Mouse (Mus musculus): Measurements from ENCODE around the gene Ppp4r3b.

Gene Ppp4r3b

GRCm38 (mm10) chr11:29172563-29173124 lies at the start of gene Ppp4r3b:
Gene Ppp4r3b (plus strand): TSS chr11:29172890.
- in situ Hi-C loops (cut with MseI, MboI), result no loop called here

GRCm38 (mm10) chr11:29129862-29130384 lies 42.8 kb upstream of the Ppp4r3b start:
- in situ Hi-C loops (cut with MseI, MboI), result no loop called here

GRCm38 (mm10) chr11:29130385-29131355 lies 42.0 kb upstream of the Ppp4r3b start, which contains the start of gene Pnpt1:
Gene Pnpt1 (plus strand): TSS chr11:29130744.
- in situ Hi-C loops (cut with MseI, MboI), result no loop called here

GRCm38 (mm10) chr11:29140671-29141070 lies 32.0 kb upstream of the Ppp4r3b start:
- in situ Hi-C loops (cut with MseI, MboI), result no loop called here

- in situ Hi-C loops (cut with MseI, MboI), result no loop called here
Observed at GRCm38 (mm10) chr11:29148901-29149300, 23.8 kb upstream of the Ppp4r3b start.

GRCm38 (mm10) chr11:29163569-29163968 lies 9.1 kb upstream of the Ppp4r3b start:
- in situ Hi-C loops (cut with MseI, MboI), result no loop called here

GRCm38 (mm10) chr11:29171959-29172391 lies 715 bp upstream of the Ppp4r3b start:
- in situ Hi-C loops (cut with MseI, MboI), result no loop called here

- in situ Hi-C loops (cut with MseI, MboI), result no loop called here
Observed at GRCm38 (mm10) chr11:29173125-29173631, 488 bp downstream of the Ppp4r3b start.

- in situ Hi-C loops (cut with MseI, MboI), result no loop called here
Observed at GRCm38 (mm10) chr11:29173706-29174436, 1.2 kb downstream of the Ppp4r3b start.

- in situ Hi-C loops (cut with MseI, MboI), result no loop called here
Observed at GRCm38 (mm10) chr11:29179319-29179718, 6.6 kb downstream of the Ppp4r3b start.

GRCm38 (mm10) chr11:29180657-29181056 lies 8.0 kb downstream of the Ppp4r3b start:
- in situ Hi-C loops (cut with MseI, MboI), result no loop called here

GRCm38 (mm10) chr11:29181751-29182150 lies 9.1 kb downstream of the Ppp4r3b start:
- in situ Hi-C loops (cut with MseI, MboI), result no loop called here

- in situ Hi-C loops (cut with MseI, MboI), result no loop called here
Observed at GRCm38 (mm10) chr11:29188981-29189380, 16.3 kb downstream of the Ppp4r3b start.

- in situ Hi-C loops (cut with MseI, MboI), result no loop called here
Observed at GRCm38 (mm10) chr11:29203653-29204052, 31.0 kb downstream of the Ppp4r3b start.

GRCm38 (mm10) chr11:29209774-29210173 lies 37.1 kb downstream of the Ppp4r3b start:
- in situ Hi-C loops (cut with MseI, MboI), result no loop called here

GRCm38 (mm10) chr11:29216196-29216595 lies 43.5 kb downstream of the Ppp4r3b start:
- in situ Hi-C loops (cut with MseI, MboI), result no loop called here

GRCm38 (mm10) chr11:29219055-29219454 lies 46.4 kb downstream of the Ppp4r3b start:
- in situ Hi-C loops (cut with MseI, MboI), result no loop called here

GRCm38 (mm10) chr11:29222310-29222709 lies 49.6 kb downstream of the Ppp4r3b start:
- in situ Hi-C loops (cut with MseI, MboI), result no loop called here

GRCm38 (mm10) chr11:29224754-29225153 lies 52.1 kb downstream of the Ppp4r3b start:
- in situ Hi-C loops (cut with MseI, MboI), result no loop called here

- in situ Hi-C loops (cut with MseI, MboI), result no loop called here
Observed at GRCm38 (mm10) chr11:29228957-29229356, 56.3 kb downstream of the Ppp4r3b start.

- in situ Hi-C loops (cut with MseI, MboI), result no loop called here
Observed at GRCm38 (mm10) chr11:29233569-29233968, 60.9 kb downstream of the Ppp4r3b start.

- in situ Hi-C loops (cut with MseI, MboI), result no loop called here
Observed at GRCm38 (mm10) chr11:29237364-29237763, 64.7 kb downstream of the Ppp4r3b start.
